Mouse (Mus musculus) testis, adult 2 months (tissue): ENCODE data around the gene Mplkip.

Experiments
- CTCF ChIP-seq: fragments of 200-500 bp; IDR thresholded peaks from 2 replicates; pipeline ENCODE4 v1.5.1; 2012; ENCODE audit warnings: low read depth, mild to moderate bottlenecking, inconsistent platforms, low read length, moderate library complexity; ENCODE audit not compliant: control insufficient read depth, insufficient read depth, insufficient replicate concordance
- POLR2A ChIP-seq: fragments of 200-500 bp; IDR thresholded peaks from 2 replicates; pipeline ENCODE4 v1.6.1; 2012; ENCODE audit warnings: low read depth, mild to moderate bottlenecking, inconsistent platforms, low read length, moderate library complexity; ENCODE audit not compliant: control insufficient read depth

GRCm38 (mm10) chr13:17691436-17691835 is 3.6 kb upstream of the Mplkip start:
- TF ChIP-seq CTCF: no peak
- TF ChIP-seq POLR2A: no peak
